Mouse (Mus musculus): ENCODE results near the gene Slc8a3.

Gene Slc8a3

DNA sequence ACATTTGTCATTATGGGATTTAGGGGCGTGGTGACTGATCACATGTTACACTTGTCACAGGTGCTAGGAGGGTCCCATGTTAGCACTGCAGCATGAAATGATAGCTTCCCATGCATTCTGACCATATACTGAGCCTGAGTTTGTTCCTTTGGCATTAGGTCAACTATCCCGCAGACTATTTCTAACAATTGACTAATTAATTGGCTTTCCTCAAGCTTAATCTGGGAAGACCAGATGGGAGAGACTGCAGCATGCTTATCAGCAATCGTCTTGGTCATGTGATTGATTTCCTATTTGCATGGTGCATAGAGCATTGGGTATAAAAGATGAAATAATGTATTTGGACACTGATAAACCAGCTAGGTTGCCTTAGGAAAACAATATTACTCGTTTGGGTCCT is 91.9 kb downstream of the Slc8a3 start:
- intact Hi-C loops (cut with DNase I), result no loop called here

DNA sequence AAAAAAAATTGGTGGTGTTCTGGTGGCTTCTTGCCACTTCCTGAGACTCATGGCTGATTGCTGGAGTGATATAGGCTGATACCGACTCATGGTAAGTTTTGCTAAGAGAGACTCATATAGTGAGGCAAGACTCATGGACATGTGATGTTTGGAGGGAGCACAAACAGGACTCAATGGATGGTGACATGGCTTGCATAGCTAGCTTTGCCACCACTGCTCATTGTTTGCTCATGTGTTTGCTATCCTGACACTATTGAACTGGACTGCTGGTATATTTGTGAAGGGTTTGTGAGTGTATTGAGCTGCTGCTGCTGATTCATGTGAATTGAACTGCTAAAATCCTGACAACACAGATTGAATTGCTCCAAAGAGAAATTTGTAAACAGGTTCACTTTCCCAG is 95.8 kb downstream of the Slc8a3 start:
- intact Hi-C loops (cut with DNase I), result no loop called here

DNA sequence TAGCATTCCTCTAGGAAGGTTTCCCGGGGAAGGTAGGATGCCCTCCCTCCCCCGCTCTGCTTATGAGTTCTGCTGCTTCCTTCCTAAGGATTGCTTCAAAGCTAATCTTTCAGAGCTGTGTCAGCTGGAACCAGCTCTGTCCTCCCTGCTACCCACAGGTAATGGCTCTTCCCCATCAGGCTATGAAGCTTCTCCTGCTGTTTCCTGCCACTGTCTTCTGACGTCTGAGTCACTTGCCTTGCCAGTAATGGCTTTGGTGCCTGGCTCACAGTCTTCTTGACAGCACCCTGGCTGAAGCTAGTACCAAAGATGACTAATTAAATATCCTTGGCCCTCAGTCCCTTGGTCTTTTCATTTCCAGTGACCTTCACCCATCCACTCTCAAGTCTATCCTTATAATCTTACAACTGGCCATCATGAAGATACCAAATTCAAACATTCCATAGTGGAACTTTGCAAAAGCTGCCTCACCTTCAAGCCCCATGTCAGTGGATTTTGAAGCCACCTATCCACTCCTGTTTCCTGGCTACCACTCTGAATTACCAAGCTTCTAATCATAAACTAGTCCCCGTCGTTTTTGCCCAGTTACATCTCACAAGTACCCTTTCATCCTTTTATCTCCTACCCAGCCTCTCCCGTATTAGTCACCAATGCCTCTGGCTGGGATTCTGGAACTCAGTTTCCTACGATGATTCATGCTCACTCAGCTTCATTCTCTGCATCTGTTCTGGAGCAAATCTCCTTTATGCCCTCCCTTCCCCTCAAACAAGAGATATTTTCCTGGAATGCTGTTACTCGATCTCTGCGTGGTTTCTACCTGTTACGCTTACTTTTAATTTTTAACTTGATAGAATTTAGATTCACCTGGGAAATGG is 97.3 kb downstream of the Slc8a3 start:
- intact Hi-C loops (cut with DNase I), result no loop called here

DNA sequence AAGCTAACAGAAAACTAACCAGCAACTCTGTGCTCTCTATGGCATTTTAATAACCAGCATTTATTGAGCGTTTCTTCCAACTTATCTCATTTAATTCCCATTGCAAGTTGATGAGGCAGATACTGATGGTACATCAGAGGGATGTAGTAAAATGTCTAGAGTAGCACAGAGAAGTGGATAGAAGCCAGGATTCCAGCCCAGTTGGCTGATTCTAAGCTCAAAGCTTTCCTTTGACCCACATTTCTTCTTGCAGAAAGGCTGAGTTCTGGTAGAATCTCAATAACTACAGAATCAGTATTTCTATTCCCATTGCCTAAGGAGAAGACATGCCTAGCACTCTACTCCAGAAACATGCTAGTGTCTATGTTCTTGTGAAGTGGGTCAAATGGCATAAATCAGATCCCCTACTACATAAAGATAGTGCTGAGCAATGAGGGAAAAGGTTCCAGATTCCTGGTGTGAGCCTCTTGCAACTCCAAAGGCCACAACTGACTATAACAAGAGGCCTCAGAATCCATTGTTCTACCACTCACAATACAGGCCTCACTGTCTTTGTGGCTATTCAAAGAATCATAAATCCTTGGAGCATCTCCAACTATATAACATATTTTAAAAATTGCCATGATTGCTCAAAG is 99.1 kb downstream of the Slc8a3 start:
- intact Hi-C loops (cut with DNase I), result no loop called here

GRCm38 (mm10) chr12:81227767-81228460 is 105.1 kb downstream of the Slc8a3 start:
- intact Hi-C loops (cut with DNase I), result no loop called here

GRCm38 (mm10) chr12:81226590-81226989 is 106.4 kb downstream of the Slc8a3 start:
- intact Hi-C loops (cut with DNase I), result no loop called here

DNA sequence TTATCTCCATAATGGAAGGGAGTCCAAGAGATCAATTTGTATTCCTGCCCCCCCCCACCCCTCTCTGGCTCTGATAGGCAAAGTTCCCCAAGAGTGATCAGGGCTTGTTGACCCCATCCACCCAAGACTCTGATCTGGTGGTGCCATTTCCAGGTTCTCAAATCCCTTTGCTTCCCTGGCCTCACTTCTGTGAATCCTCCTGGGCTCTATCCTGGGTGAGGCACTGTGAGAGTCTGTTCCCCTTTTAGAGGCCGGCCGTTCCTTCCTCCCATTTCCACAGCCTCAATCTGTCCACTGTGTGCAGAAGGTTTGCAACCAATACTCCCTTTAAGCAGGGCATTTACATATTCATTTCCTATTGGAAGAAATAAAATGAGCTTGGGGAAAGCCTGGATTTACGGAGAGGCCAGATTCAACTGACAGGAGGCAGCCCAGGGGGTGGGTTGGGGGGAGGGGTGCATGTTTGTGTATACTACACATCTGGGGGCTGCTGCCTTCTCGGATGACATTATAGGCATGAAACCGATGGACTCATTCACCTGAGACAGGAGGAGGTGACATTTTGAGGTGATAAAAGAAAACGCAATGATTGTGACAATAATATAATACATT is 106.9 kb downstream of the Slc8a3 start:
- intact Hi-C loops (cut with DNase I), result no loop called here

GRCm38 (mm10) chr12:81224843-81225242 is 108.1 kb downstream of the Slc8a3 start:
- intact Hi-C loops (cut with DNase I), result no loop called here

DNA sequence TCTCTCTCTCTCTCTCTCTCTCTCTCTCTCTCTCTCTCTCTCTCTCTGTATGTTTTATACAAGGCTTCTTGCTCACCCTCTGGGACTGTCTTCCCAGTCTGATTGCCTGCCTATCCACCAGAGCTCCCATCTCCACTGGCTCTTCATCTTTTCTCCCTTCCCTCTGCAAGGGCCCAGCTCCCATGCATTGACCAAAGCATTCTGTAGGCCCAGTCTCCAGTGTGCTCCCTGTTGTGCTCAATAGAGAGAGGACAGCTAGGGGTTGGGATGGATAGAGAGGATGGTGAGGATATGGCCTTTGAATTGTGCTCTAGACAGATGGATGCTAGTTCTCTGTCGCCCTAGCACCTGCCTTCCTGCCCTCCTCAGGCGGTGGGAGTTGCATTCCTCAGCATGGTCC is 109.7 kb downstream of the Slc8a3 start:
- intact Hi-C loops (cut with DNase I), result no loop called here

GRCm38 (mm10) chr12:81219339-81219738 is 113.6 kb downstream of the Slc8a3 start:
- intact Hi-C loops (cut with DNase I), result no loop called here

- intact Hi-C loops (cut with DNase I), result no loop called here
Observed at GRCm38 (mm10) chr12:81208559-81208958, 124.4 kb downstream of the Slc8a3 start.

DNA sequence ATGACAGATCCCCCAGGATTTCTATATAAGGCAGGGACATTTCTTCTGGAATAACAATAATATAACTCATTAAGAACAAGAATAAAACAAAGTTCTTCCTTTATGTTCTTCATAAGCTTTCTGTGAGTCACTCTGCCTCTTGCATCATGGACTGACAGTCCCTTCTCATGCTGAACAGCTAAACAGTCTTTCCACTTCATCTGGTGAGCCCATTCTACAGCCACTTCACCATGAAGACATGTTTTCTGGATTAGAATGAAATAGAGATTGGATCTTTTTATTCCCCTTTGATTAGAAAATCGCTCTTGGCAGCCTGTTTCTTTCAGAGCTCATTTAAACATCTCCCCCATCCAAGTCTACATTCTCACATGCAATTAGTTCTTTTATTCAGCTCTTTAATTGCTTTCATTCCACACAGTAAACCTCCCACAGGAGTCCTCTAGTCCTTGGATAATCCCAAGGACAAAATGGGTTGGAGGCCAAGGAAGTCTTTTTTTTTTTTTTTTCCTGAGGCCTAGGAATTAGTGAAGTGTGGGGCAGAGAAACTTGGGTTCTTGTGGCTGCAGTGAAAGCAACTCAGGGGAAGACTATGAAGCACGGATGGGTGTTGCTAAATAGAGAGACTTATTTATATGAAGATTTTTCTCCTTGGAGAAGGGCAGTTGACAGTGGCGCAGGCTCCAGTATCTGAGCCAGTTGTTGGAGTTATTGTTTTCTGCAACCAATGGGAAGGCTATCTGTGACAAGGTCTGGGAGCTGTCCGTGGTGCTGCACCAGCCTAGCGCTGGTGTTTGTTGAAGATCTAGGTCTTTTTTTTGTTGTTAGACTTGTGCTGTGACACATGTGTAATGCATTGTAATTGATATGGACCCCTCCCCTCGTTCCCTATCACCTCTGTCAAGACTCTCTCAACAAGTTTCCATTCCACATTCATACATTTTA is 127.1 kb downstream of the Slc8a3 start:
- intact Hi-C loops (cut with DNase I), result no loop called here

- intact Hi-C loops (cut with DNase I), result no loop called here
Observed at GRCm38 (mm10) chr12:81203226-81203625, 129.8 kb downstream of the Slc8a3 start.

DNA sequence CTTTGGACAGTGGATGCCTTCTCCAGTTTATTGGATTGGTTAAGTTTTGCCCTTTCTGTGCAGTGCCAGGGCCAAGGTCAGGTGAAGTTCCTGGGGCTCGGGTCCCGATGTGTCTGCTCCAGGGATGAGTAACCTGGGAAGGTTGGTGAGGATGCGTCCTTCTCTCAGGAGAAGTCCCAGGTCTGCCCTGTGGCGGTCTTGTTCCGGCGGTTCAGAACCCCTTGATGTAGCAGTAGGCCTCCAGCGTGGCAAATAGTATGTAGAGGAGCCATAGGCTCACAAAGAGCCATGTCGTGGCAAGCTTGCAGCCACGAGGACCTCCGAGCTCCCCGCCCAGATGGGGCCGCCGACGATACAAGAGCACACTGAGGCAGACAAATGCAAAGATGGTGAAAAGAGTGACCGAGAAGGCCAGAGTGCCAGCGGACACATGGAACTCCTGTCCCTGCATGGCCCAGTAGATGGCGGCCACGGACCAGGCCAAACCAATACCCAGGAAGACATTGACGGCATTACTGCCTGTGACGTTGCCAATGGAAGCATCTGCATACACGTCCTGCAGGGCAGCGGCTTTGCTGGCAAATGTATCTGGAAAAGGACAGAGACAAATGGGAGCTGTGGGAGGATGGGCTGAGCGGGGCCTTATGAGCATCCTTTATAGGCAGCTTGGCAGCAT is 133.6 kb downstream of the Slc8a3 start:
- intact Hi-C loops (cut with DNase I), result loop anchor here (2.0 kb wide), 1 partner anchor 201 kb away; no protein-coding TSS in a partner anchor

GRCm38 (mm10) chr12:81197468-81198075 is 135.4 kb downstream of the Slc8a3 start:
- intact Hi-C loops (cut with DNase I), result loop anchor here (2.0 kb wide), 1 partner anchor 203 kb away; no protein-coding TSS in a partner anchor

GRCm38 (mm10) chr12:81193968-81194367 is 139.0 kb downstream of the Slc8a3 start:
- intact Hi-C loops (cut with DNase I), result no loop called here

DNA sequence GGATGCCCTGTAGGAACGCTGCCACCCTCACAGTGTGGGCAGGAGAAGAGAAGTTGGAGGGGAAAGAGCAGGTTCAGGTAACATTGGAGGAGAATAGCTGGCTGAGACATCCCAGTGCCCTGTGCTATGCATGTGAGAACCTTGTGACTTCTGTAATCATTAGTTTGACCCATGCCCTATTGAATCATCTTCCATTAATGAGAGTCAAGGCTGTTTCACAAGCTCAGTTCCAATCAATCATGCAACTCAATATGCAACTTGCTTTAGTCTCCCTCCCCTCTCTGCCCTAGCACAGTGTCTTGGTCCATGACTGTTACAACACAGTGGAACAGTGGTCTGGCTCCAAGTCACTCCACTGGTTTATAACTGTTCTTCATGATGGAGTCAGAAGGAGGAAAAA is 143.3 kb downstream of the Slc8a3 start:
- intact Hi-C loops (cut with DNase I), result loop anchor here (10.0 kb wide), 1 partner anchor 165 kb away; the partner anchor contains the start of gene Smoc1

DNA sequence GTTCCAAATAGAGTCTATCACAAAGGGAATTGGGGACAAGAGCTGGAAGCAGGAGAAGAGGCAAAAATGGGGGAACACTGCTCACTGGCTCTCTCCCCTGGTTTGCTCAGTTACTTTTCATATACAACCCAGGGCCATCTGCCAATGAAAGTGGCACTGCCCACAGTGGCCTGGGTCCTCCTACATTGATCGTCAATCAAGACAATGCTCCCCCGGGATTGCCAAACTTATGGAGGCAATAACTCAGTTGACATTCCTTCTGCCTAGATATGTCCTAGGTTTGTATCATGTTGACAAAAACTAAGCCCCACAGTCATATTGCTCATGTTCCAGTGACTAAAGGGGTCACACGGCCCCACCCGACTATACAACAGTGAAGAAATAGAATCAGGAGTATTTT is 144.0 kb downstream of the Slc8a3 start:
- intact Hi-C loops (cut with DNase I), result loop anchor here (10.0 kb wide), 1 partner anchor 164 kb away; the partner anchor contains the start of gene Smoc1

- intact Hi-C loops (cut with DNase I), result loop anchor here (10.0 kb wide), 1 partner anchor 164 kb away; the partner anchor contains the start of gene Smoc1
Observed at GRCm38 (mm10) chr12:81188423-81188822, 144.6 kb downstream of the Slc8a3 start.

Data from adrenal gland (tissue).